Mouse (Mus musculus): ENCODE results near the gene Bnc2.

GRCm38 (mm10) chr4:84377513-84377912 is 297.6 kb downstream of the Bnc2 start:
- TF ChIP-seq CTCF (IDR thresholded peaks at IDR 0.05; ENCODE audit: low read depth, low read length), result no peak
- no peak for TF ChIP-seq GATA1 (IDR thresholded peaks at IDR 0.05; ENCODE audit: borderline replicate concordance, low read length)

All from G1E (cell line).